Mouse (Mus musculus) embryonic facial prominence, embryonic 10.5 days (tissue): ENCODE data around the gene Slc2a1. TPM values are rescaled to one million over a fixed set of nuclear protein-coding genes. Genes with fewer than 3 reads are reported as not detected.

Experiments used
- DNase-seq: peaks from one replicate; pipeline ENCODE4 v3.0.0-alpha.2; 2017; ENCODE audit warnings: low spot score
- H3K27ac ChIP-seq: fragments of 300-500 bp; sonication (generic); replicated peaks from 2 replicates; pipeline ENCODE4 v1.5.1; 2016; ENCODE audit warnings: mild to moderate bottlenecking
- H3K27me3 ChIP-seq: fragments of 300-500 bp; sonication (generic); replicated peaks from 2 replicates; pipeline ENCODE4 v1.6.1; 2016; ENCODE audit warnings: low read depth, mild to moderate bottlenecking; ENCODE audit not compliant: poor library complexity, severe bottlenecking
- H3K36me3 ChIP-seq: fragments of 300-500 bp; sonication (generic); replicated peaks from 2 replicates; pipeline ENCODE4 v1.6.1; 2016; ENCODE audit warnings: mild to moderate bottlenecking, moderate library complexity
- H3K4me1 ChIP-seq: fragments of 300-500 bp; sonication (generic); 2 replicates; pipeline ENCODE4 v1.6.1; 2016
- H3K4me3 ChIP-seq: fragments of 300-500 bp; sonication (generic); 2 replicates; pipeline ENCODE4 v1.5.1; 2016; ENCODE audit warnings: mild to moderate bottlenecking, moderate library complexity
- H3K9me3 ChIP-seq: fragments of 300-500 bp; sonication (generic); 2 replicates; pipeline ENCODE4 v1.6.1; 2016; ENCODE audit warnings: mild to moderate bottlenecking
- WGBS: fragments of 180-500 bp; shearing (Covaris S2); methylation state at CpG from one replicate; pipeline ENCODE4 v1.1.7; 2016; 5-methylcytosine and 5-hydroxymethylcytosine counted together
- microRNA counts: library from miRNA; unstranded; fragments of <30 nt; microRNA quantifications from one replicate; lab custom pipeline; 2017
- microRNA-seq: library from miRNA; unstranded; fragments of <30 nt; microRNA quantifications from one replicate; pipeline ENCODE4, GENCODE M21; 2017
- polyA plus RNA-seq: library from polyadenylated mRNA; unstranded; fragments of >200 nt; fragmentation: Nextera tagmentation; extraction: Ambion mirVana; gene quantifications from 2 replicates; pipeline ENCODE4 v1.2.1, GENCODE M21; 2016

The Slc2a1 gene
- polyA plus RNA-seq, 1 experiment from 2014 or later: 140 TPM

- peak overlapping the region; percentile 89 for H3K27ac ChIP-seq
- no peak for DNase-seq
- H3K9me3 ChIP-seq: no peaks in the 10 kb centered on the region
- H3K27me3 ChIP-seq: no peaks in the 10 kb centered on the region
- H3K4me3 ChIP-seq: peak overlapping the region; percentile 80
- H3K4me1 ChIP-seq: peaks cover 12% of the 10 kb centered on the region
- 49% methylated on average over 18 of the region's 18 CpGs for WGBS
- peaks cover 42% of the 10 kb centered on the region for H3K36me3 ChIP-seq
Observed at GRCm38 (mm10) chr4:119172919-119173650, 64.6 kb downstream of the Slc2a1 start.

- no peaks in the 10 kb centered on the region for H3K27me3 ChIP-seq
- peak; percentile 94 for DNase-seq
- H3K4me3 ChIP-seq: peak within 1 kb of the TSS; percentile 80
- peaks cover 33% of the 10 kb centered on the region for H3K36me3 ChIP-seq
- no peaks in the 10 kb centered on the region for H3K9me3 ChIP-seq
- peak within 1 kb of the TSS; percentile 89 for H3K27ac ChIP-seq
- H3K4me1 ChIP-seq: peaks cover 12% of the 10 kb centered on the region
- WGBS: under 1% methylated on average over 40 of the region's 40 CpGs
Observed at GRCm38 (mm10) chr4:119173851-119174453, 65.4 kb downstream of the Slc2a1 start, which contains the start of gene Zfp691. Zfp691 (minus strand) TSS chr4:119174195.

- Histone ChIP-seq H3K36me3 (no peaks in the 10 kb centered on the region), H3K27me3 (no peaks in the 10 kb centered on the region; the same call in 1 of the 2 replicates), H3K27ac (no peak overlapping the region), H3K4me1 (peaks cover 7% of the 10 kb centered on the region), H3K4me3 (no peak overlapping the region), H3K9me3 (no peaks in the 10 kb centered on the region)
- 78% methylated on average over 5 of the region's 5 CpGs for WGBS
- DNase-seq: no peak
Observed at GRCm38 (mm10) chr4:119177702-119178101, 69.2 kb downstream of the Slc2a1 start.

GRCm38 (mm10) chr4:119178331-119178730, 69.8 kb downstream of the Slc2a1 start:
- Histone ChIP-seq H3K4me1 (peaks cover under 1% of the 10 kb centered on the region; the same call in 1 of the 2 replicates), H3K9me3 (no peaks in the 10 kb centered on the region), H3K27me3 (no peaks in the 10 kb centered on the region; the same call in 1 of the 2 replicates), H3K36me3 (no peaks in the 10 kb centered on the region), H3K27ac (no peak overlapping the region), H3K4me3 (no peak overlapping the region)
- 72% methylated on average over 18 of the region's 18 CpGs for WGBS
- DNase-seq: no peak

- Histone ChIP-seq H3K36me3 (no peaks in the 10 kb centered on the region), H3K4me3 (no peak overlapping the region), H3K4me1 (no peaks in the 10 kb centered on the region), H3K27ac (no peak overlapping the region), H3K9me3 (no peaks in the 10 kb centered on the region), H3K27me3 (no peaks in the 10 kb centered on the region; the same call in 1 of the 2 replicates)
- DNase-seq: no peak
- 61% methylated on average over 4 of the region's 4 CpGs for WGBS
Observed at GRCm38 (mm10) chr4:119180133-119180707, 71.7 kb downstream of the Slc2a1 start.

GRCm38 (mm10) chr4:119181456-119181855, 72.9 kb downstream of the Slc2a1 start:
- no peaks in the 10 kb centered on the region; the same call in 1 of the 2 replicates for H3K27me3 ChIP-seq
- no peak overlapping the region for H3K27ac ChIP-seq
- no peaks in the 10 kb centered on the region for H3K4me1 ChIP-seq
- no peak overlapping the region for H3K4me3 ChIP-seq
- no peaks in the 10 kb centered on the region for H3K36me3 ChIP-seq
- DNase-seq: no peak
- H3K9me3 ChIP-seq: no peaks in the 10 kb centered on the region
- 88% methylated on average over 9 of the region's 9 CpGs for WGBS

- no peak overlapping the region for H3K27ac ChIP-seq
- H3K27me3 ChIP-seq: no peaks in the 10 kb centered on the region; the same call in 1 of the 2 replicates
- 50% methylated on average over 1 of the region's 1 CpGs for WGBS
- no peak for DNase-seq
- H3K9me3 ChIP-seq: no peaks in the 10 kb centered on the region
- H3K4me3 ChIP-seq: no peak overlapping the region
- H3K36me3 ChIP-seq: no peaks in the 10 kb centered on the region
- H3K4me1 ChIP-seq: no peaks in the 10 kb centered on the region
Observed at GRCm38 (mm10) chr4:119183525-119183924, 75.0 kb downstream of the Slc2a1 start.

- no peaks in the 10 kb centered on the region; the same call in 1 of the 2 replicates for H3K27me3 ChIP-seq
- 86% methylated on average over 4 of the region's 4 CpGs for WGBS
- no peaks in the 10 kb centered on the region for H3K9me3 ChIP-seq
- H3K36me3 ChIP-seq: no peaks in the 10 kb centered on the region
- H3K27ac ChIP-seq: no peak overlapping the region
- DNase-seq: no peak
- H3K4me3 ChIP-seq: no peak overlapping the region
- no peaks in the 10 kb centered on the region for H3K4me1 ChIP-seq
Observed at GRCm38 (mm10) chr4:119185771-119186170, 77.3 kb downstream of the Slc2a1 start.

MicroRNAs within 50 kb of the gene (microRNA counts, 519-probe panel; counts per million panel counts)
- microRNA mmu-miR-1957 (lab: Ali Mortazavi, UCI): 188 counts per million, percentile 57 among the panel's probes with 10 or more counts

Small RNAs within 50 kb of the gene (microRNA-seq; reads per million reads assigned to microRNA genes)
- gene Mir1957a: not detected

Other genes with a start within 250 kb of the Slc2a1 start
- gene Olfr1331, start 244.1 kb upstream of the Slc2a1 start, polyA plus RNA-seq: not detected in 2 replicates
- gene Olfr1330, start 220.1 kb upstream of the Slc2a1 start, polyA plus RNA-seq: not detected in 2 replicates
- gene Olfr1329, start 191.2 kb upstream of the Slc2a1 start, polyA plus RNA-seq: not detected in 2 replicates
- not detected in 2 replicates for gene Olfr1328, start 170.1 kb upstream of the Slc2a1 start, polyA plus RNA-seq
- gene Lao1, start 147.1 kb upstream of the Slc2a1 start, polyA plus RNA-seq: not detected in 2 replicates
- 11.4 and 13.9 TPM in 2 replicates for gene Zfp691, start 65.5 kb downstream of the Slc2a1 start, polyA plus RNA-seq
- 7.2 and 7.4 TPM in 2 replicates for gene Ermap, start 81.3 kb downstream of the Slc2a1 start, polyA plus RNA-seq
- 132 and 139 TPM in 2 replicates for gene Svbp, start 86.6 kb downstream of the Slc2a1 start, polyA plus RNA-seq
- gene Tmem269, start 109.5 kb downstream of the Slc2a1 start, polyA plus RNA-seq: 0.25 TPM in 1 of 2 replicates, not detected in the other
- gene AU022252, start 124.0 kb downstream of the Slc2a1 start, polyA plus RNA-seq: 40.1 and 40.2 TPM in 2 replicates
- gene P3h1, start 124.2 kb downstream of the Slc2a1 start, polyA plus RNA-seq: 18.5 and 19.6 TPM in 2 replicates
- gene Cldn19, start 146.7 kb downstream of the Slc2a1 start, polyA plus RNA-seq: not detected in 2 replicates
- 980 and 1,001 TPM in 2 replicates for gene Ybx1, start 185.9 kb downstream of the Slc2a1 start, polyA plus RNA-seq
- gene Ppih, start 211.8 kb downstream of the Slc2a1 start, polyA plus RNA-seq: 150 and 155 TPM in 2 replicates